Mouse (Mus musculus): ENCODE results near the gene Satb2.

DNA sequence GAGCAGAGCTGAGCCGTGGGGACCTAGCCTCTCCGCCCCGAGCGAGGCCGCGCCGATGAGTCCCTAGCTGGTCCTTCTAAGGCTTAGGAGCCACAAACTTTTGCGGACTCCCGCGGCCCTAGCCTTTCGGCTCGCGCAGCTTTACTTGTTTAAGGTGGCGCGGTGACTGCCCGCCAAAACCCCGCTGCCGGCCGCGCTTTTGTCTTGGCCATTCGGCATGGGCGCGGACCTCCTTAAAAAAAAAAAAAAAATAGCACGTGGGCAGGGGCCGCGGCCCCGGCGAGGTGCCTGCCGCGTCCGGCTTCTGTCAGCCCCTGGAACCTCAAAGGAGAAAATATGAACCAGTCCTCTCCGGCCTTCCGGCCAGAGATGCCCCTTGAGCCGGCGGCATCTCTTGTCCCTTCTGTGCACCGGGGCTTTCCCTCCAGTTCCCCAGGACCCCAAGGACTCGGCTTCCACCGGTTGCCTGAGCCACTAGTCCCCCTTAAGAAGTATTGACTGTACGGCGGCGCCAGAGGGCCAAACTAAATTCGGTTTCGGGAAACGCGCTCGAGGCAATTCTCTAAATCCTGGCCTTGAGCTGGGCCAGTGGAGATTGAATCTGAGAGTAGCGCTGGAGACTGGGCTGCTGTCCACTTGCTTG is 5.4 kb downstream of the Satb2 start:
- no peak for TF ChIP-seq CTCF (IDR thresholded peaks at IDR 0.05; ENCODE audit: low read depth)
- TF ChIP-seq EP300 (IDR thresholded peaks at IDR 0.05; ENCODE audit: low read depth), result no peak

All from heart, postnatal 0 days (tissue).